Mouse (Mus musculus): ENCODE data around the gene Ube2t. TPM values are rescaled to one million over a fixed set of nuclear protein-coding genes. Genes with fewer than 3 reads are reported as not detected.
A peak's percentile ranks its signal among the peaks of the same experiment; 100 is the strongest.

Gene Ube2t
- polyA plus RNA-seq, 1 experiment from 2014 or later = 49.3 TPM

DNA sequence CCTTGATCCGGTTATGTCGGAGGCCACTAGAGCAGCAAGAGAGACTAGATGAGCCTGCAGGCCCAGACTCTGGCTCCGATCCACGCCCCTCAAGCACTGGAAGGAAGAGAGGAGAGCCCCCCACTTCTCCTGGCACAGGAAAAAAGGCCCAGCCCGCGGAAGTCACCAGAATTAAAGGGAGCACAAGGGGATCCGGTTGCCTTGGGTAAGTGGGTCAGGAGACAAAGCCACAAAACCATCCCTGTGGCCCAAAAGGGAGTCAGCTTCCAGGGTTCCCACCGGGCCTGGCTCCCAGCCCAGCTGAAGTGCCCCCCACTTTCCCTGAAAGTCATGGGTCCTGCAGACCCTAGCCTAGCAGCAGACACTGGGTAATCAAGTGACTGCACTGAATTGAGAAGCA lies 35.9 kb downstream of the Ube2t start:
- Histone ChIP-seq H3K36me3 (no peaks in the 10 kb centered on the region), H3K4me1 (0 out of 2 replicates have a peak, but pooled peaks cover 6% of the 10 kb centered on the region), H3K27me3 (ENCODE audit: insufficient read depth, poor library complexity, severe bottlenecking) (peaks cover 77% of the 10 kb centered on the region), H3K4me3 (no peak overlapping the region), H3K9me3 (no peaks in the 10 kb centered on the region), H3K27ac (no peak overlapping the region)
- DNase-seq (ENCODE audit: low spot score) = no peak
- WGBS = 89% methylated on average over 8 of the region's 8 CpGs

DNA sequence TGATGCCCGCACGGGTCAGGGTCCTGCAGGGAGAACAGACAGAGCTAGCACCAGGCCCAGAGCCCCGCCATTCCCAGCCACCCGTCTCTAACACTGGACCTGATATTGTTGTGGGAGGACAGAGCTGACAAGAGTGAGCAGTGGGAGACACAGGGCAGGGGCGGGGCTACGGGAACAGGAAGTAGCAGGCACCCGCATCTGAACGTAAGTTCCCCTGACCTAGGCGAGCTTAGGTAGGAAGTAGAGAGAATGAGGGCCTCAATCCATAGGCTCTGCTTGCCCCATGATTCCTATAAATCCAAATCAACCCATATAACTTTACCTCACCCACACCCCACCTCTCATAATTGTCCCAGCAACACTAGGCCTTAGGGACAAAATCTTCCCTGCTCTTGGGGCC lies 38.2 kb downstream of the Ube2t start:
- 67% methylated on average over 9 of the region's 9 CpGs for WGBS
- Histone ChIP-seq H3K27me3 (ENCODE audit: insufficient read depth, poor library complexity, severe bottlenecking) (peaks cover 68% of the 10 kb centered on the region), H3K36me3 (no peaks in the 10 kb centered on the region), H3K27ac (no peak overlapping the region), H3K4me3 (no peak overlapping the region), H3K4me1 (0 out of 2 replicates have a peak, but pooled peaks cover 4% of the 10 kb centered on the region), H3K9me3 (no peaks in the 10 kb centered on the region)
- DNase-seq (ENCODE audit: low spot score) = no peak

DNA sequence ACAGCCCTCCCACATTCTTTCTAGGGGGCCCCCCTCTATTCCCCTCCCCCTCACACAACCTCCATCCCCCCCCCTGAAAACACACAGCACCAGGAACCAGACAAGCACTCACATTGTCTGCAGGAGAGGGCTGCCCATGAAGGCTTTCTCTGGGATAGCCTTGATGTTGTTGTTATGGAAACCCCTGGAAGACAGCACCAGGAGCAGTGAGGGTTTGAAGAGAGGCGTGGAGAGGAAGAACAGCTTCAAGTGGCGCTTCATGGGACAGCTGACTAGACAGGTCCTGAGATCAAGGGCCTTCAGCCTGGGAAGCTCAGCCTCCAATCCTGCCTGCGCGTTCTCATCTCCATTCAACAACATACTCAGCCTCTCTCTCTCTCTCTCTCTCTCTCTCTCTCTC lies 41.0 kb downstream of the Ube2t start:
- 40% methylated on average over 4 of the region's 4 CpGs for WGBS
- H3K27ac ChIP-seq = no peak overlapping the region
- no peaks in the 10 kb centered on the region for H3K9me3 ChIP-seq
- peaks cover 44% of the 10 kb centered on the region; the same call in 1 of the 2 replicates for H3K27me3 ChIP-seq (ENCODE audit: insufficient read depth, poor library complexity, severe bottlenecking)
- H3K4me3 ChIP-seq = no peak overlapping the region
- no peaks in the 10 kb centered on the region for H3K36me3 ChIP-seq
- DNase-seq (ENCODE audit: low spot score) = no peak
- no peaks in the 10 kb centered on the region for H3K4me1 ChIP-seq

DNA sequence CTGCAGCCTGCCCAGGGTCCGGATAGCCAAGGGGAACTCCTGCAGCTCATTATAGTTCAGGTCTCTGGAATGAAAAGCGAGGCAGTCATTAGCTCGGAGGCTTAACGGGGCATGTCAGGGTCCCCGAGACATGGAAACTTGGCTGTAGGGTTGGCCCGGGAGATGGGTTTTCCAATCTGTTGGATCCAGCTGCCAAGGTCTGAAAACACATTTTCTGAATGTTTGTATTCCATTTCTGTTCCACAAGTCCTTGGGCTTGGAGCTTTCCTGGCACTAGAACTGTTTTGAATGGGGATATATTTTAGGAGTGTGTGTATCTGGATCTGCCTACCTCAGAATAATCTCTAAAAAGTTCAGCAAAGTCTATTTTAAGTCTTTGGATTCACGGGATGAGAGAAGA lies 43.3 kb downstream of the Ube2t start:
- Histone ChIP-seq H3K27me3 (ENCODE audit: insufficient read depth, poor library complexity, severe bottlenecking) (peaks cover 25% of the 10 kb centered on the region; the same call in 1 of the 2 replicates), H3K4me1 (no peaks in the 10 kb centered on the region), H3K4me3 (no peak overlapping the region), H3K27ac (no peak overlapping the region), H3K9me3 (no peaks in the 10 kb centered on the region), H3K36me3 (no peaks in the 10 kb centered on the region)
- DNase-seq (ENCODE audit: low spot score) = no peak
- 67% methylated on average over 7 of the region's 7 CpGs for WGBS

DNA sequence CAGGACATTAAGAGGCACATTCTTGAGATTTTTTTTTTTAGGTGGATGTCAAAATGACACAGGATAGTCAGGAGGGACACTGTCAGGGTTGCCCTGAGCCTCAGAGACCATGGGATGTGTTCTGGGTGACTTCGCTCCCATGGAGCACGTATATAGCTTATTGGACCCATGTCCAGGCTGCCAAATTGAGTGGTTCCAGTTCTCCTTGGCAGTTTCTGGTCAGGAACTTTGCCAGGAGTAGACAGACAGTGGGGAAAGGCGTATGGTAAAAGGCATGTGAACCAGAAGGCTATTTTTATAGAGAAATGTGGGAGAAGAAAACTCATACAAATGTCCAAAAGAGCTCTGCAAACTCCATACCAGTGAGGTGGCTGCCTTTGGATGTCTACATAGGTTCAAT lies 47.5 kb downstream of the Ube2t start:
- Histone ChIP-seq H3K4me1 (peaks cover 8% of the 10 kb centered on the region), H3K27ac (no peak overlapping the region)
- WGBS = 67% methylated on average over 3 of the region's 3 CpGs

DNA sequence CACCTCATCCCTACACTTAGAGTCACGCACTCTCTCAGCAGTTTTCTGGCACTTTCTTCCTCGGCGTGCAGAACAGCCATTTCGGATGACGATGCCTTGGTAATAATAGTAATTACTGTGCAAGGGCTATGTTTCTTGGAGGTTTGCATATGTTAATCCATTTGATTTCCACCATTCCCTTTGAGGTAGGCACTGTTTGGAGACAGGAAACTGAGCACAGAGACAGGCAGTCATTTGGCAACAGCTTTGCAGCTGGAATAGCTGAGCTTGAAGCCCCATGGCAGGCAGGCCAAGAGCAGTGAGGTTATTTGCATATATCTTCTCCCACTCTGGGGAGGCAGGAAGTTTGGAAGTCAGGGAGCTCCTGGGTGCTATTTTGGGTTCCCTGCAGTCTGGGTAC lies 49.5 kb downstream of the Ube2t start:
- 89% methylated on average over 5 of the region's 5 CpGs for WGBS
- H3K4me3 ChIP-seq = no peak overlapping the region
- no peak overlapping the region for H3K27ac ChIP-seq
- no peaks in the 10 kb centered on the region for H3K9me3 ChIP-seq
- DNase-seq (ENCODE audit: low spot score) = no peak
- H3K4me1 ChIP-seq = peaks cover 26% of the 10 kb centered on the region
- H3K27me3 ChIP-seq (ENCODE audit: insufficient read depth, poor library complexity, severe bottlenecking) = 0 out of 2 replicates have a peak, but pooled peaks cover 3% of the 10 kb centered on the region
- no peaks in the 10 kb centered on the region for H3K36me3 ChIP-seq

More for the DNA sequence above, 47.5 kb downstream of the Ube2t start:
- Histone ChIP-seq H3K9me3 (no peaks in the 10 kb centered on the region), H3K36me3 (no peaks in the 10 kb centered on the region), H3K27me3 (ENCODE audit: insufficient read depth, poor library complexity, severe bottlenecking) (0 out of 2 replicates have a peak, but pooled peaks cover 8% of the 10 kb centered on the region), H3K4me3 (no peak overlapping the region)
- DNase-seq (ENCODE audit: low spot score) = no peak

DNA sequence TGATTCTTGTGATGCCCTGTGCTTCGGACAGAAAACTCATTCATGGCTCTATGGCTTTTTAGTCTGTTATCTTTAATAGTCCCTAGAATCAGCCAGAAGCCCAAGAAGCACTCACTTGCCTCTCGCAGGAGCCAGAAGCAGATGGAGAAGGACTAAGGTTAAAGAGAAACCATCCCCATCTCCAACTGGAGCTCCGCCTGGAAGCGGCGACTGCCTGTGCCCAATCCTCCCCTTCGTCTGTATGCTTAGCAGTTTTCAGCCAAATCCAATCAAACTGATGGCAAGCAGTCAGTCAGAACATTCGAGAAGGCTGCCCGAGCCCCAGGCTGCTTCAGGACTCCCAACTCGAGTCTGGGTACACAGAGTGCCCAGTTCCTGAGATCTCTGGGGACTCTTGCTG lies 50.1 kb downstream of the Ube2t start:
- H3K9me3 ChIP-seq = no peaks in the 10 kb centered on the region
- H3K27ac ChIP-seq = no peak overlapping the region
- no peak for DNase-seq (ENCODE audit: low spot score)
- H3K36me3 ChIP-seq = no peaks in the 10 kb centered on the region
- H3K4me1 ChIP-seq = peaks cover 31% of the 10 kb centered on the region
- no peak overlapping the region for H3K4me3 ChIP-seq
- WGBS = 71% methylated on average over 9 of the region's 9 CpGs
- 0 out of 2 replicates have a peak, but pooled peaks cover 3% of the 10 kb centered on the region for H3K27me3 ChIP-seq (ENCODE audit: insufficient read depth, poor library complexity, severe bottlenecking)

DNA sequence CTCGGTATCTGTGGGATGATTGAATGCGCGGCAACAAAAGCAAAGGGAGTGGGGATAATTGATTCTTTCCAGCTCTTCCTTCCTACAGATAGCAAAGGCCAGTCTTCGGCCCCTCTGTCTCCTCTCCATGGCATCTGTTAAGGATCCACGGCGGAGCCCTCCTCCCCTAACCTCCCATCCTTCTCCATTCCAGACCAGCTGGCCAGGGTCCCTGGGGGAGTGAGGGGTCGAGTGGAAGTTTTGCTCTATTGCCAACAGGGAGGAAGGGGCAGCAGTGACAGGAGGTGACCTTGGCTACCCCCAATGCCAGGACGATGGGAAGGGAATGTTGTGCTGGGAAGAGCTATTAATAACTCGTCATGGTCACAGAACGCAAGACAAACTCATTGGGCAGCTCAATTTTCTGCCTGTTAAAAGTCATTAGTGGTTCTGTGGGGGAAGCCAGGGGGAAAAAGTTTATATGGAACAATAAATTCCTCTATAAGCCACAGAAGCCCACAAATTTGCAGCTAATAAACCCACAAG lies 52.6 kb downstream of the Ube2t start:
- H3K4me1 ChIP-seq = peaks cover 45% of the 10 kb centered on the region

DNA sequence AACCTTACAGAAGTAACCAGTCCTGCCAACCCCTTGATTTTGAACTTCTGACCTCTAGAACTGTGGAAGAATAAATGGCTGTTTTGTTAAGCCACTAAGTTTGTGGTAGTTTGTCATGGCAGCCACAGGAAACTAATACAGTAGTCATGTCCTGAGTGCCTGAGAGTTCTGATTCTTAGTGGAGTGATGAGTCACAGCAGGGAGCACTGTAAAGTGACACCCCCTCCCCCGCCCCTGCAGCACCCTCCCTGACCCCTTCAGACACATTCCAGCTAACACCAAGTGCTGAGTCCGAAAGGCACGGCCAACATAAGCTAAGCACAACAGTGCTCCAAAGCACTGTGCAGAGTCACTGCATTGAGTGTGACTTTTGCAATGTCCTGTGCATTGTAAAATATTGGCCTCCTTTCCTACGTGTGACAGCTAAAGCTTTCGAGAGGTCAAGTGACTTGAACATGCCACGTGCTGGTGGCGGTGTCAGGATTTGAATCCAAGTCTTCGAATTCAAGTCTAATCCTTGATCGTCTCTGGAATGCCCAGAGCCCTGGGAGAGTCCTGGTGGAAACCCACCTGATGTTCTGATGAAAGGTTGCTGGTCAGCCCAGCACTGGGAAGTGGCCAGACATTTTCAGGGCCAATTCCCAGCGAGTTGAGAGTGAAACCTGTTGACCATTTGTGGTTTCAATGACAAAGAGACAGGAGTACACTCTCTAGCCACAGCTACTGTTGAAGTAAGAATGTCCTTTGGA lies 54.7 kb downstream of the Ube2t start:
- WGBS = 68% methylated on average over 10 of the region's 10 CpGs
- H3K36me3 ChIP-seq = no peaks in the 10 kb centered on the region
- H3K4me1 ChIP-seq = peaks cover 65% of the 10 kb centered on the region
- no peaks in the 10 kb centered on the region for H3K9me3 ChIP-seq
- H3K4me3 ChIP-seq = no peak overlapping the region
- H3K27ac ChIP-seq = no peak overlapping the region
- no peak for DNase-seq (ENCODE audit: low spot score)
- H3K27me3 ChIP-seq (ENCODE audit: insufficient read depth, poor library complexity, severe bottlenecking) = peaks cover 22% of the 10 kb centered on the region

More for the DNA sequence above, 52.6 kb downstream of the Ube2t start:
- 39% methylated on average over 10 of the region's 10 CpGs for WGBS
- Histone ChIP-seq H3K9me3 (no peaks in the 10 kb centered on the region), H3K4me3 (peak overlapping the region; percentile 6; the same call in 1 of the 2 replicates), H3K27me3 (ENCODE audit: insufficient read depth, poor library complexity, severe bottlenecking) (peaks cover 20% of the 10 kb centered on the region), H3K36me3 (no peaks in the 10 kb centered on the region), H3K27ac (peak overlapping the region; percentile 79)
- DNase-seq (ENCODE audit: low spot score) = no peak

DNA sequence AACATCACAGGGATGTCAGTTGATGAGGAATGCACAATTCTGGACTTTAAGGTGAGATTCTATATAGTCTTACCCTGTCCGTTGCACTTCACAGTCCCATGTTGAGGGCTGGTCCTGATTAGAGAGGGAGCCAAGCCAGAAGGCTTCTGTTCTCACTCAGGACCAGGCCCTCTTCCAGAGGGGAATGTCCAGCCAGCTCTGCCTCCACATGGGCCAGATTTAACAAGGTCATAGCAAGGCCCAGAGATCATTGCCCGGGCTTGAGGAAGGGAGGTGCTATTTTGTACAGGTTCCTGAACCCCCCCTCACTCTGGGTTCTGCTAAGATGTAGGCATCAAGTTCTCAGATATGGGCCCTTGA lies 55.3 kb downstream of the Ube2t start:
- no peak overlapping the region for H3K4me3 ChIP-seq

DNA sequence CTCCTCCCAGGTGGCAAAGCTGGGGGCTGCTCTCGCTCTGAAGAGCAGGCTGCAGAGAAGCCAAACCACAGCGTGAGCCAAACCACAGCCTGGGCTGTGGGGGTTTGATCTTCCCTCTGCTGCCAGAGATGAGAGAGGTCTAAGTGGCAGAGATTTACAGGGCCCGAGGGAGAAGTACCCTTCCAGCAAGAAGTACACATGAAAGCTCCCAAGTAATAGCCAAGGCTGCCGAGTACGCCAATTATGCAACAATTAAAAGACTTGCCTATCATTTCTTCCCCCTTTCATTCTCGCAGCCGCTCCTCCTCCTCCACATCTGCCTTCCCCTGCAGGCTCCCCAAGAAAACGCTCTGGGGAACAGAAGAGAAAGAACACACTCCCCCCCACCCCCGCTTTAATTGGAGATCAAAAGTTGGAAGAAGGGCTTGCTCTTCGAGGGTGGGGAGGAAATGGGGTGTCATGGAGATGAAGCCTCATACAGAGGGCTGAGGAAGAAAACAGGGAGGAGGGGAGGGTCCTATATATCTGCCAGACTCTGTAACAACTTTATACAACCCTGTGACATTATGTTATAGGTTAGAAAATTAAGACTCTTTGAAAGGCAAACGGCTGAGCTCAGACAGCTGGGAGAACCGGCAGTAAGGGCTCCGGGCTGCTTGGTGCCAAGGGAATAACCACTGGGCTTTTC lies 56.9 kb downstream of the Ube2t start:
- WGBS = 41% methylated on average over 13 of the region's 13 CpGs
- Histone ChIP-seq H3K4me3 (no peak overlapping the region), H3K27ac (0 out of 2 replicates have a peak overlapping the region, but pooled peaks have one; percentile 16), H3K27me3 (ENCODE audit: insufficient read depth, poor library complexity, severe bottlenecking) (peaks cover 22% of the 10 kb centered on the region), H3K9me3 (no peaks in the 10 kb centered on the region), H3K4me1 (peaks cover 64% of the 10 kb centered on the region), H3K36me3 (no peaks in the 10 kb centered on the region)
- DNase-seq (ENCODE audit: low spot score) = no peak

More for the DNA sequence above, 55.3 kb downstream of the Ube2t start:
- no peaks in the 10 kb centered on the region for H3K36me3 ChIP-seq
- peaks cover 22% of the 10 kb centered on the region for H3K27me3 ChIP-seq (ENCODE audit: insufficient read depth, poor library complexity, severe bottlenecking)
- peaks cover 65% of the 10 kb centered on the region for H3K4me1 ChIP-seq
- DNase-seq (ENCODE audit: low spot score) = no peak
- WGBS = 70% methylated on average over 2 of the region's 2 CpGs
- H3K27ac ChIP-seq = no peak overlapping the region
- no peaks in the 10 kb centered on the region for H3K9me3 ChIP-seq

DNA sequence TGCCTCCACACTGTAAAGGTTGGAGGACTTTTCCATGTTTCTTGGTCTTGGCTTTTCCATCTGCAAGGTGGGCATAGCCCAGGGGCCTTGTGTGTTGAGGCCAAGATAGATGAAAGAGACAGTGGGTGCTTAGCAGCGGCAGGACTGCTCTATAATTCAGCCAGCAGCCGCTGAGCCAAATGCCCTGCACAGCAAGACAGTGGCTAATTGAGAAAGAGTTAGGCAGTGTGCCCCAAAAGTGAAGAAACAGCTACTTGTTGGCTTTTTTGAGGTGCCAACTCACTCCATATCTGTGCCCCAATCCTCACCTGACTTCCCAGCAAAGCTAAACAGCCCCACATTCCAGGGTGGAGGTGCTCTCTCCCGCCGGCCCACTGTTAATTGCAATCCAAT lies 57.4 kb downstream of the Ube2t start:
- Histone ChIP-seq H3K27ac (no peak overlapping the region), H3K4me3 (no peak overlapping the region), H3K9me3 (no peaks in the 10 kb centered on the region), H3K27me3 (ENCODE audit: insufficient read depth, poor library complexity, severe bottlenecking) (peaks cover 20% of the 10 kb centered on the region), H3K36me3 (no peaks in the 10 kb centered on the region), H3K4me1 (peaks cover 62% of the 10 kb centered on the region)
- DNase-seq (ENCODE audit: low spot score) = no peak
- WGBS = 55% methylated on average over 4 of the region's 4 CpGs

DNA sequence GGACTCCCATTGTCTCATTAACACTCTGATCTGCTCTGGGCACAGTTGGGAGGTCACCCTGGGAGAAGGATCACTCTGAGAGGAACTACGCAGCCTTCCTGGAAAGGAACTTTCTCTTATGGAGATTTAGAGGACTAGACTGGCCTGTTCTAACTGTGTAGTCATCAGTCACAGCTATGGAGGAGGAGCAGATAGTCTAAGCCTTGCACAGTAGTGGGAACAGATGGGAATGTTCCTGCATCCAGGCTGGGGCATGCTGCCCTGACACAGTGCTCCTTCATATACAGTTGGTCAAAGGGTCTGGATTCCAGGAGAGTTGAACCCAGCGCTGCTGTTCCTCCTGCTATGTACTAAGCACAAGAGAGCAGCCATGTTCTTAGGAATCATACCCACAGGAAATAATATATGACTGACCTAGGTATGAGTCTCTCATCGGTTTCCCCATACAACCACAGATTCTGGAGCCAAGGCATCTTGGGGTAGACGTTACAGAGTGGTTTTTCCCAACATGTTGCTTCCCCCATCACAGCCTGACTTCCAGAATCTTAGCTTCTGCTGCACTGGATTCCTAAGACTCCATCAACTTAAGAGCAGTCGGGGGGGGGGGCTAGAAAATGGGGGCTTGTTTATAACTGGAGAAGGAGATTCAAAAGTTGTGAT lies 58.0 kb downstream of the Ube2t start:
- DNase-seq (ENCODE audit: low spot score) = no peak
- H3K36me3 ChIP-seq = no peaks in the 10 kb centered on the region
- H3K27me3 ChIP-seq (ENCODE audit: insufficient read depth, poor library complexity, severe bottlenecking) = peaks cover 20% of the 10 kb centered on the region
- no peak overlapping the region for H3K4me3 ChIP-seq
- 77% methylated on average over 5 of the region's 5 CpGs for WGBS
- H3K9me3 ChIP-seq = no peaks in the 10 kb centered on the region
- peak overlapping the region; percentile 56; the same call in 1 of the 2 replicates for H3K27ac ChIP-seq
- peaks cover 56% of the 10 kb centered on the region for H3K4me1 ChIP-seq
